Mouse (Mus musculus) embryonic facial prominence, embryonic 13.5 days (tissue): ENCODE data around the gene Psmb3. TPM values are rescaled to one million over a fixed set of nuclear protein-coding genes. Genes with fewer than 3 reads are reported as not detected.
A peak's percentile ranks its signal among the peaks of the same experiment; 100 is the strongest.
"Not testable (repeated sequence)": the region's sequence is repeated elsewhere in the genome, so short reads cannot be mapped to it uniquely, and the experiment has no call there.

Experiments used
- ATAC-seq: fragments of 200-750 bp; cut with Nextera tagmentation; 2 replicates; pipeline ENCODE4 v1.8.0; 2017; ENCODE audit warnings: low read depth; ENCODE audit not compliant: insufficient number of reproducible peaks, insufficient read depth, low FRiP score, low TSS enrichment
- H3K27ac ChIP-seq: fragments of 300-500 bp; sonication (generic); 2 replicates; pipeline ENCODE4 v1.5.1; 2015; ENCODE audit warnings: moderate library complexity, mild to moderate bottlenecking, inconsistent platforms
- H3K27me3 ChIP-seq: fragments of 300-500 bp; sonication (generic); 2 replicates; pipeline ENCODE4 v1.6.1; 2015; ENCODE audit warnings: mild to moderate bottlenecking, inconsistent platforms
- H3K36me3 ChIP-seq: fragments of 300-500 bp; sonication (generic); 2 replicates; pipeline ENCODE4 v1.6.1; 2015; ENCODE audit warnings: mild to moderate bottlenecking, inconsistent platforms
- H3K4me1 ChIP-seq: fragments of 300-500 bp; sonication (generic); 2 replicates; pipeline ENCODE4 v1.6.1; 2015; ENCODE audit warnings: inconsistent platforms
- H3K4me2 ChIP-seq: fragments of 300-500 bp; sonication (generic); 2 replicates; pipeline ENCODE4 v1.6.1; 2015; ENCODE audit warnings: moderate library complexity, mild to moderate bottlenecking, inconsistent platforms
- H3K4me3 ChIP-seq: fragments of 300-500 bp; sonication (generic); 2 replicates; pipeline ENCODE4 v1.5.1; 2015; ENCODE audit warnings: mild to moderate bottlenecking, inconsistent platforms
- H3K9ac ChIP-seq: fragments of 300-500 bp; sonication (generic); 2 replicates; pipeline ENCODE4 v1.6.1; 2015; ENCODE audit warnings: mild to moderate bottlenecking, inconsistent platforms
- H3K9me3 ChIP-seq: fragments of 300-500 bp; sonication (generic); 2 replicates; pipeline ENCODE4 v1.6.1; 2016; ENCODE audit warnings: inconsistent platforms
- WGBS: fragments of 180-500 bp; shearing (Covaris S2); methylation state at CpG from one replicate; pipeline ENCODE4 v1.1.7; 2015; ENCODE audit warnings: mixed read lengths; 5-methylcytosine and 5-hydroxymethylcytosine counted together
- polyA plus RNA-seq: library from polyadenylated mRNA; unstranded; fragments of >200 nt; fragmentation: Nextera tagmentation; extraction: Ambion mirVana; gene quantifications from 2 replicates; pipeline ENCODE4 v1.2.1, GENCODE M21; 2015

Gene Psmb3
- polyA plus RNA-seq, 1 experiment from 2014 or later, result 487 TPM

GRCm38 (mm10) chr11:97697891-97698529 is 5.2 kb upstream of the Psmb3 start:
- Histone ChIP-seq H3K4me2 (peak overlapping the region; percentile 90), H3K27me3 (no peaks in the 10 kb centered on the region), H3K27ac (peak overlapping the region; percentile 98), H3K4me1 (peaks cover 59% of the 10 kb centered on the region), H3K4me3 (peak overlapping the region; percentile 94), H3K9me3 (no peaks in the 10 kb centered on the region), H3K36me3 (peaks cover 7% of the 10 kb centered on the region), H3K9ac (peak overlapping the region; percentile 96)
- ATAC-seq, result no peak
- WGBS, result 1% methylated on average over 14 of the region's 14 CpGs

DNA sequence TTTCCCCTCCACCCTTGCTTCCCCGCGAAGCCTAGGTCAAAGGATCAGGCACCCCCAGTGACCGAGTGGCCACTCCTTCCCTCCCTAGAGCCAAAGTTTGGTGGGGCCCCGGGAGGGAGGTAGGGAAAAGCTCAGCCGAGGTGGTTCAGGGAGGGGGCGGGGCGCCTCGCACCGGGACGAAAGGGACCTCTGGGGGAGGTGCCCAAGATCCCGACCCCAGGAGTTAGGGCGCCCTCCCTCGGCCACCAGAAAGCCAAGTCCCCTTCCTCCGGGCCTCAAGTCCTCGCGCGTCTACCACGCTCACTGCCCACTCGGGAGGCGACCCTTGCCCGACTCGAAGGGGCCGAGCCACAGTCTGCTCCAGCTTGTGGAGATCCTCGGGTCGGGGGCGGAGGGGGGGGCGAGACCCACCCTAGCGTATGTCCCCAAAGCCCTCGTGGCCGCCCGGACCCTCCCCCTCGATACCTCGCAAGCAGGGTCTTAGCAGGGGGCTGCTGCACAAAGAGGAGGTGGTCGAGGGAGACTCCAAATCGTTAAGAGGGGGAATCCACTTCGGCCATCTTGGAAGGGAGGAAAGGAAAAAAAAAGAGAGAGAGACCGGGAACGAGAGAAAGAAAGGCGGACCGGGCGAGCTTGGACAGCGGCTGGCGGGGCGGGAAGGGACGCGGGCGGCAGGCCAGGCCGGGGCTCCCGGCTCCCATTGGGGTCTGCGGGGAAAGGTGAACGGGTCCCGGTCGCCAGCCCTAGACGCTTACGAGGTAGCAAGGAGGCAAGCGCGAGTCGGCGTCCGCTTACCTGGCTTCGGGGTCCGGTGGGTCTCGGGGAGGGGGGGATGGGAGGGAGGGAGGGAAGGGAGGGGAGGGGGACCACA is 4.2 kb upstream of the Psmb3 start:
- under 1% methylated on average over 62 of the region's 63 CpGs for WGBS
- 0 out of 2 replicates have a peak, but pooled peaks have one; percentile 12 for ATAC-seq
- Histone ChIP-seq H3K9me3 (no peaks in the 10 kb centered on the region), H3K36me3 (no peaks in the 10 kb centered on the region), H3K9ac (peak overlapping the region; percentile 96), H3K27ac (peak overlapping the region; percentile 98), H3K27me3 (no peaks in the 10 kb centered on the region), H3K4me3 (peak overlapping the region; percentile 94), H3K4me1 (peaks cover 62% of the 10 kb centered on the region), H3K4me2 (peak overlapping the region; percentile 90)

DNA sequence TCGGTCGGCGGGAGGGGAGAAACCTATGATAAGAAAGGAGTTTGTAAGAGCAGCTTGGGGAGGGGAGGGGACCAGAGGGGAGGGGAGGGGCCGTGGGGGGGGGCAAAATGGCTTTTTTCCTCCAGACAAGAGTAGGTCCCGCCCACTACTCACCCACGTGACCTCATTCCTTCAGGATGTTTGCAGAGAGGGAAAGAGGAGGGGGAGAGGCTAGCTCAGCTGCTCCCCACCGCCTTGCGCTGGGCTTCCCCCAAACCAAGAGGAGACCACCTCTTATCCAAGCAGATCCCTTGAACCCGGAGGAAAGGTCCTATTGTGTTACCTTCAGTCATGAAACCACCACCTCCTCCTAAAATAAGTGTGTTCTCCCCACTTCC is 3.6 kb upstream of the Psmb3 start:
- H3K4me1 ChIP-seq, result peaks cover 64% of the 10 kb centered on the region
- 0% methylated on average over 8 of the region's 9 CpGs for WGBS

DNA sequence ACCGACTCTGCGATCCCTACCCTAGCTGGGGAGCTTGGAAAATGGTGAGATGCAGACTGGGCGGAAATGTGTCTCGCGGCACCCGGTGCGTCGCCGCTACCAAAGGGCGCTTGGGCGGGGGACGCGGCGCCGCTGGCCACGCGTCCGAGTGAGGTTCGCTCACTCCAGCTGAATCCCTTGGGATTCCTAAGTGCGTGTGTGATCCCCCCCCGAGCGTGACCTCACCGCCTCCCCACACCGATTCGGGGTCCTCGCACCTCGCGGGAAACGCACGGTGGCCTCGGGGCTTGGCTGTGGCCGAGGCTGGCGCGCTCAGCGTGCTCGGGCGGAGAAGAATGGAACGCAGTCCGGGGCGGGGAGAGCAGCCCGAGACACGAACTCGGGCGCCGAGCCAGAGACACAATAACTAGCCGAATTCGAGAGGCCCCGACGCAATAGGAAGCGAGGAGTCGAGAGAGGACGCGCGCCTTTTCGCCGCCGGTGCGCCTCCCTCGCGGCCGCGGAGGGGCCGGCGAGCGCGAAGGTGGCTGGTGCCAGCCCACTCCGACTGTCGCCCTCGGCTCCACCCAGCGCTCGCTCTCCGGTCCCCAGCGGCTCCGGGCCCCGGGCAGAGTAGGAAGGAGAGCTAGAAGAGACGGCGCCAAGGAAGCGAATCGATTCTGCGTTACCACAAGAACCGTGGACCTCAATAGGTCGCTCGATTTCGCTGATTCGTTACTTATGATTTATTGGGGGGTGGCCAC is 3.0 kb upstream of the Psmb3 start, which contains the start of gene Pcgf2:
TSS of gene Pcgf2 (minus strand) at position 495 of the 743 bp plus-strand sequence.
- peak within 1 kb of the TSS; percentile 96 for H3K9ac ChIP-seq
- no peak; the same call in 1 of the 2 replicates for ATAC-seq
- H3K4me1 ChIP-seq, result peaks cover 60% of the 10 kb centered on the region
- H3K27ac ChIP-seq, result peak within 1 kb of the TSS; percentile 98
- H3K4me2 ChIP-seq, result peak within 1 kb of the TSS; percentile 90
- no peaks in the 10 kb centered on the region for H3K9me3 ChIP-seq
- H3K36me3 ChIP-seq, result no peaks in the 10 kb centered on the region
- H3K27me3 ChIP-seq, result no peaks in the 10 kb centered on the region
- under 1% methylated on average over 85 of the region's 85 CpGs for WGBS
- H3K4me3 ChIP-seq, result peak within 1 kb of the TSS; percentile 94

More for the DNA sequence above, 3.6 kb upstream of the Psmb3 start:
- Histone ChIP-seq H3K27ac (peak overlapping the region; percentile 98), H3K9me3 (no peaks in the 10 kb centered on the region), H3K4me3 (peak overlapping the region; percentile 94), H3K9ac (peak overlapping the region; percentile 96), H3K4me2 (peak overlapping the region; percentile 90), H3K36me3 (no peaks in the 10 kb centered on the region), H3K27me3 (no peaks in the 10 kb centered on the region)
- peak; percentile 16; the same call in 1 of the 2 replicates for ATAC-seq

DNA sequence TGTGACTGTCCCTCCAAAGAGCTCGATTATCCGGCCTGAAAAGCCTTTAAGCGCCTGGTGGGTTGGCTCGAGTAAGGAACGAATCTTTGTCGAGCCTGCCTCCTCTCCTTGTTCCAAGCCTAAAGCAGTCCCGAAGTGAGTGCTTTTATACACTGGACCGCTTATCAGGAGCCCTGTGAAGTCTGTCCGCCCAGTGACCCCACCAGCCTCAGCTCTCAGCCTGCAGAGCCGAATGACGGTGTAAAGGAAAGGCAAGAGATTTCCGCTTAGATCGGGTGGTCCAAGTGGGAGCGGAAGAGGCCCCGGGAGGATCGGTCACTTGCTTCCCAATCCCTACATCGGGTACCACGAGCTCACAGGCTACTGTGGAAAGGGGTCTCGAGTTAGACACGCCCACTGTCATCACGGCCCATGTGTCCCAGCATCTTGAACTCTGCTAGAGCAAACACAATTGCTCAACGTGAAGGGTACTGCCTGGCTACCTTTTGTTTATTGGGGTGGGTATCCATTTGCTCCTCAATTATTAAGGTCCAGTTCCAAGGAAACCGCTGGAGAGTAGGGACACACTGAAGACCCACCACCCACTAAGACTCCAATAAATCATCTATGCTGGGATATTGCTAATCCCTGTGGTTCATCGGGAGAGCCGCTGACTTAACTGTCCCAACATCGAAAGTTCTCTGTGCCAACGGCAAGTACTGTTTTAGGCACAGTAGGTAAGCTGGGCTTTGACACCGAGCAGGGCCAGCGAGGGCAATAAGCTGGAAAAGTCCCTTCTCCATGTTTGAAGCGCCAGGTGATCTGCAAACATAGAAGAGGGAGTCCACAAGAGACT is 2.2 kb upstream of the Psmb3 start:
- Histone ChIP-seq H3K27ac (peak overlapping the region; percentile 98), H3K27me3 (no peaks in the 10 kb centered on the region), H3K36me3 (peaks cover under 1% of the 10 kb centered on the region; the same call in 1 of the 2 replicates), H3K4me2 (peak overlapping the region; percentile 83), H3K9ac (peak overlapping the region; percentile 96), H3K4me3 (peak overlapping the region; percentile 94), H3K4me1 (peaks cover 52% of the 10 kb centered on the region), H3K9me3 (no peaks in the 10 kb centered on the region)
- ATAC-seq, result no peak
- 16% methylated on average over 30 of the region's 30 CpGs for WGBS

GRCm38 (mm10) chr11:97701581-97702392 is 1.4 kb upstream of the Psmb3 start:
- Histone ChIP-seq H3K4me1 (peaks cover 44% of the 10 kb centered on the region), H3K27ac (peak overlapping the region; percentile 83; the same call in 1 of the 2 replicates), H3K9ac (no peak overlapping the region), H3K9me3 (no peaks in the 10 kb centered on the region), H3K4me2 (peak overlapping the region; percentile 83), H3K27me3 (no peaks in the 10 kb centered on the region), H3K36me3 (peaks cover 9% of the 10 kb centered on the region), H3K4me3 (peak overlapping the region; percentile 94)
- no peak for ATAC-seq
- WGBS, result 52% methylated on average over 15 of the region's 15 CpGs

GRCm38 (mm10) chr11:97702393-97702745 is 830 bp upstream of the Psmb3 start:
- Histone ChIP-seq H3K9ac (peak overlapping the region; percentile 78), H3K4me1 (peaks cover 38% of the 10 kb centered on the region), H3K9me3 (no peaks in the 10 kb centered on the region), H3K4me3 (peak overlapping the region; percentile 94), H3K36me3 (peaks cover 14% of the 10 kb centered on the region), H3K27me3 (no peaks in the 10 kb centered on the region), H3K27ac (peak overlapping the region; percentile 83), H3K4me2 (peak overlapping the region; percentile 83)
- no peak for ATAC-seq
- under 1% methylated on average over 24 of the region's 24 CpGs for WGBS

GRCm38 (mm10) chr11:97710067-97710466 is 6.9 kb downstream of the Psmb3 start:
- not testable (repeated sequence) for ATAC-seq
- peaks cover 74% of the 10 kb centered on the region for H3K36me3 ChIP-seq
- WGBS, result 76% methylated on average over 2 of the region's 2 CpGs

GRCm38 (mm10) chr11:97711200-97711900 is 8.2 kb downstream of the Psmb3 start:
- Histone ChIP-seq H3K9ac (no peak overlapping the region), H3K9me3 (0 out of 2 replicates have a peak, but pooled peaks cover 4% of the 10 kb centered on the region), H3K27me3 (no peaks in the 10 kb centered on the region), H3K27ac (no peak overlapping the region), H3K36me3 (peaks cover 75% of the 10 kb centered on the region), H3K4me3 (no peak overlapping the region), H3K4me2 (no peak overlapping the region), H3K4me1 (no peaks in the 10 kb centered on the region)
- ATAC-seq, result no peak
- WGBS, result 71% methylated on average over 13 of the region's 13 CpGs

More at GRCm38 (mm10) chr11:97710067-97710466, 6.9 kb downstream of the Psmb3 start:
- H3K4me1 ChIP-seq, H3K9me3 ChIP-seq, H3K4me2 ChIP-seq, H3K9ac ChIP-seq, H3K27ac ChIP-seq, H3K4me3 ChIP-seq, H3K27me3 ChIP-seq: not testable (repeated sequence)
